Mouse (Mus musculus) layer of hippocampus, adult 11-12 months (tissue): ENCODE results near the gene Tbce.
A peak's percentile ranks its signal among the peaks of the same experiment; 100 is the strongest.

Experiments used
- DNase-seq: peaks from one replicate; pipeline ENCODE4 v3.0.0; 2022; ENCODE audit warnings: low spot score

The Tbce gene

DNA sequence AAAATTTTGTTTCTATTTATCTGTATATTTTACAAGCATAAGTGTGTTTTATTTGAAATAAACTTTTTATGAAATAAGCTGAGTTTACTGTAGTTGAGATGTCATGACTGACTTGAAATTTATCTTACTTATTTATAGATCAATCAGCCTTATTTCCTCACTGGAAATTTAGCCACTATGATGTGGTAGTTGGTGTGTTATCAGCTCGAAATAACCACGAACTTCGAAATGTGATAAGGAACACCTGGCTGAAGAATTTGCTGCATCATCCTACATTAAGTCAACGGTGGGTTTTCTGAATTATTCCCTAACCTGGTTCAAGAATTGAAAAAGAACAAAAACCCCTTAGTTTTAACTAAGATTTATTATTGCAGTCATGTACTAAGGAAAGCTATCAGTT is 73.3 kb downstream of the Tbce start:
- DNase-seq = no peak

GRCm38 (mm10) chr13:13965388-13965964 is 74.0 kb downstream of the Tbce start:
- no peak for DNase-seq

DNA sequence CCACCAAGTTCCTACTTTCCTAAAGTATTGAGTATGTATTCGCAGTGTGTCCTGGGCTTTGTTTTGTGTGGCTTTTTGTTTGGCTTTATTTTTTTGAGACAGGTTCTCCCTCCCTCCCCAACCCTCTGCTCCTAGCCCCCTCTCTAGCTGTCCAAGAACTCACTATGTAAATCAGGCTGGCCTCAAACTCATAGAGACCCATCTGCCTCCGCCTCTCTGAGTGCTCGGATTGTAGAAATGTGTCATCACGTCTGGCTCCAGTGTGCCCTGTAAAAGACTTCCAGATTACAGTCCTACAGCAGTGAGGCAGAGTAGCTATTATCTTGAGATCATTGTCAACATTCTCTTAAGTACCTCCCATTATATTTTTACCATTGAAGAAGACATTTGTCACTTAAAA is 78.4 kb downstream of the Tbce start:
- no peak for DNase-seq

- no peak for DNase-seq
These were observed 79.2 kb downstream of the Tbce start for GRCm38 (mm10) chr13:13960211-13960610.

DNA sequence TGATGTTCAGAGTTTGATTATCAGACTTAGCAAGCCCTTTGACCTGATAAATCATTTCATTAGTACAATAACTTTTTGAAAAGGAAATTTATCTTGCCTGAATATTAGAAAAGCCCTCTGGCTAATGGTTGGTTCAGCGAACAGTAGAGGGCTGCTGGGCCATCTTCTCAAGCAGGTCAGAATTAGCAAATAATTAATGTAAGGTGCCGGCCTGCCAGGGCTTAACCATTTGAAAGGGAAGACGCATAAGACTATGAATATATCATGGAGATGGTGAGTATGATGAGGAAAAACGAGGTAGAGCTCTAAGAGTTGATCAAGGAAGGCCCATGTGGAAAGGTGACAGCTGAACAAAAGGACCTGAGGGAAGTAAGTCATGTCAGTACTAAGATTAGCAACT is 82.8 kb downstream of the Tbce start:
- DNase-seq = no peak

DNA sequence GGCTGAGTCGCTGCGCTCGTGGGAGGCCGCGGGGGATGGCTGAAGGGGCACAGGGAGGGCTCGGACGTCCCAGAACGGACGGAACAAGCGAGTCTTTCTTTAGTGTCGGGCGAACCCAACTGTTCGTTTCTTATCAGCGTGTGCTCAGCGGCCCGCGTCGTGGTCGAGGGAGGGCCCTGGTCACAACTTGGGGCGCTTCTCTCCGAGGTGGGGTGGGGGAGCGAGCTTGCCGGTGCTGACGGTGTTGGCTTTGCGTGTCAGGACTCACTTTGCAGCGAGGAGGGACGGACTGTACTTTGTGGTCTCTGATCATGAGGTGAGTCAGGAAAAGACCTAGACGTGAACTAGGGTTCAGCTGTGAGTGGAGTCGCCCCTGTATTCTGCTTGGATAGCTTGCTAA is 84.5 kb downstream of the Tbce start:
- DNase-seq = peak; percentile 32

DNA sequence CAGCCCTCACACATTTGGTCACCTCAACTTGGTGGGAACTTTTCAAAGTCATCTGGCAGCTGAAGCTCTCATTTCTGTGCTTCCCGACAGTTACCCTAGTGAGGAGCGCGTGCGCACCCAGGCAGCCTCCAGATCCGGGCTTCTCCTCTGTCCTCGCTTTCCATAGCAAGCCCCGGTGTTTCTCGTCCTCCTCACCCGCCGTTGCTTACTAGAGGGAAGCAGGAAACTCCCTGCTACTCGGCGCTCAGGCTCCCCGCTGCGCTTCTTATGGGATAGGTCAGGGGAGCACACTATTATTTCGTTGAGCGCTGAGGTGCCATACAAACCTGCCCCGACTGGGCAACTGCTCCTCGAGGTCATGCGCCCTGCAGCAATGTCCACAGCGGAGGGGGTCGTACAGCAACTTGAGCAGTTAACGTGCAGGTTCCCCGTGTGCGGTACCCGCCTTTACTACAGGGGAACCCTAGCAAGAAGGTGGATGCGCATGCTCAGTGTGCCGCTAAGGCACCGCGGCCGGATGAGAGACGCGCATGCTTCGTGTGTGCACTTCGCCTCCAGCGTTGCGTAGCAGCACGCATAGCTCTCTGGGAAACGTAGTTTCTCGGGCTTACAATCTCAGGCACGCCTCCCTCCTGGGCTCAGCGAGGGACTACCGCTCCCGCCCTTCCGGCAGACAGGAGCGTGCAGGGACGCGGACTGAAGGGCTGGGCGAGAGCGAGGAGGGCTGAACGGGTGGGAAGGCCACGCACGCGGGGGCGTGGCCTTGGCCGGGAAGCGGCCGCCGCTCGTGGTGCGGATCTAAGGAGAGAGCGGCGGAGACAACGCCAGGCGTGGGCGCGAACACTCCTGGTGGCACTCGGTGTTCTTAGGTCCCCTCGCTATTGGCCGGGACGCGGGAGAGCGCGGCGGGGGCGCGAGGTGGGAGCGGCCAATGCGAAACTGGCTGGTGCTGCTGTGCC is 85.3 kb downstream of the Tbce start, which contains the start of gene B3galnt2:
Gene B3galnt2, plus strand, starts transcription at position 596 of the 959 bp plus-strand sequence.
- peak; percentile 98 for DNase-seq
